Mouse (Mus musculus) brain, embryonic 14.5 days (tissue): Measurements from ENCODE around the gene Letm1.

ENCODE experiments used
- CTCF ChIP-seq: fragments of 200-500 bp; IDR thresholded peaks from 2 replicates; pipeline ENCODE4 v1.5.1; 2012; ENCODE audit warnings: inconsistent platforms, mild to moderate bottlenecking, moderate library complexity, borderline replicate concordance; ENCODE audit not compliant: insufficient read depth, insufficient read length; ENCODE audit errors: extremely low read depth
- POLR2A ChIP-seq: fragments of 200-500 bp; IDR thresholded peaks from 2 replicates; pipeline ENCODE4 v1.6.1; 2012; ENCODE audit warnings: mild to moderate bottlenecking, inconsistent platforms, borderline replicate concordance; ENCODE audit not compliant: poor library complexity, insufficient read depth, insufficient read length, severe bottlenecking; ENCODE audit errors: extremely low read depth

GRCm38 (mm10) chr5:33723019-33723640 lies 59.5 kb downstream of the Letm1 start:
- TF ChIP-seq POLR2A (peak; percentile 12; the same call in 1 of the 2 replicates), CTCF (no peak)
